Mouse (Mus musculus): ENCODE data around the gene Add3.

Add3 gene

DNA sequence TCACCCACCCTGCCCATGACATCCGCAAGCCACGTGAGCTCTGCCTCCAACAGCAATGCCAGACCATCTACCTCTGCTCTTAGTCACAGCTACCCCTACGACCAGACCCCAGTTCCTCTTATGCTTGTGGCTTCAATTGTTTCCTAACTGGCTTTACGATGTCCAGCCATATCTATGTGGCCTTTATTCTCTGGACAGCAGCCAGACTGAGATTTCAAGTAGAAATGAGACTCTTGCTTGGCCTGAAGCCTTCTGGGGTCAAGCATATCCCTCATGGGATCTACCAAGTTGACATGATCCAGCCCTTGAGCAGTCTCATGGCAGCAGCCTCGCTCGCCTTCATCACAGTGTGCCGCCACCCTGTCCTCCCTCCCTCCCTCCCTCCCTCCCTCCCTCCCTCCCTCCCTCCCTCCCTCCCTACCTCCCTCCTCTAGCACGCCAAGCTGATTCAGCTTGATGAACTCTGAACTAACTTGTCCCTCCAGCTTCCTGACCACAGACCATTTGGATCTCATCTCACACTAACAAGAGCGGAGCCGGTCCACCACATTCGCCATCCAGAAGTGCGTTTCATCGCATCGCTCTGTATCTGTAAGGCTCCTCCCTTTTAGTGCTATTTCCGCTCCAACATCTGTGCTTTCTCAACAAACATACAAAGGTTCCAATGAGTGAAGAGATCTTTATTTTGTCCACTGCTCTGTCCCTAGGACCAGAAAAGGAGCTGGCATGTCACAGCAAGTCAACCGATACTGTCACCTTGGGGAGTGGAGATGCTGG is 9.7 kb upstream of the Add3 start:
- no peak for DNase-seq (ENCODE audit: low spot score)

DNA sequence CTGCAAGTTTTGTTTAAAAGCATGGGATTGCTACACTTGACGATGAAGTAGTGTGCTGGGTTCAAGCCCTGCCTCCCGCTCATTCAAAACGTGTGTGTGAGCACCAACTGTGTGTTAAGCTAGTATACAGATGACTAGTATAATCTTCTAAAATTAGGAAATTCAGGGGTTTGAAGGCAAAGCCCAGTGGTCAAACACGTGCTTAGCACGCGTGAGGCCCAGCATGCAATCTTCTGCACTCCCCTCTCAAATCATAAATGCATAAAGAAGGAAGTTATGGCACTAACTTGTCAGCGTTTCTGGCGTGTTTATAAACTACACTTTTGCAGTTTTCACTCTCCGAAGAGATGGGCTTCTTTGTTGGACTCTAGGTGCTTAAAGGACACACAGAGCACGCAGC is 7.8 kb upstream of the Add3 start:
- DNase-seq (ENCODE audit: low spot score): no peak

DNA sequence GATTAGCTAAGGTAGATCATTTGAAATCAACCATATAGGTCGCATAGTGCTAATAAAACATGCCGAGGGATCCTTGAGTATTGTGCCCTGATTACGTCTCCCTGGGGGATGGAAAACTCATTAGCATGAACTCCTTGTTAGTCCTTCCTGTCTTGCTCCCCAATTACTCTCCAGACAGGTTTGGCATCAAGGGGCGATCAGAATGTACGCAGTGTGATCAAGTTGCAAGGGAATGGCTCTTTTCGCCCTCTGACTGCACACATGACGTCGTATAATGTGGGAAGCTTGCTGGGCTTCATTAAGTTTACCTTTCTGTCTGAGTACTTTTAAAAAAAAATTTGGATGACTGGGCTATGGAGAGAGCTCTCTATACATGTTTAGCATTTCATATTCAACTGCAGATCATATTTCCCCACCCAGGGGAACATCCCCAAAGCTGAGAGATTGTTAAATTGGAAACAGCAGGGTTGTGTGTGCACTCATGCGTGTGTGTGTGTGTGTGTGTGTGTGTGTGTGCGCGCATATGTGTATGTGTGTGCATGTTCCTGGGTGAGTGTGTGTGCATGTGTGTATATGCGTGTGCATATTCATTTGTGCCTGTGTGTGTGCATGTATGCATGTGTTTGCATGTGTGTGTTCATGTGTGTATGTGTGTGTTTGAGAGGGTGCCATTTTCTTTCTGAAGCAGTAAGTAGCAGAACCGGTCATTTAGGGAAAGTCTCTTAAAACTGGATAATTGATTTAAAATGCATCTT is 3.7 kb upstream of the Add3 start:
- DNase-seq (ENCODE audit: low spot score): no peak

DNA sequence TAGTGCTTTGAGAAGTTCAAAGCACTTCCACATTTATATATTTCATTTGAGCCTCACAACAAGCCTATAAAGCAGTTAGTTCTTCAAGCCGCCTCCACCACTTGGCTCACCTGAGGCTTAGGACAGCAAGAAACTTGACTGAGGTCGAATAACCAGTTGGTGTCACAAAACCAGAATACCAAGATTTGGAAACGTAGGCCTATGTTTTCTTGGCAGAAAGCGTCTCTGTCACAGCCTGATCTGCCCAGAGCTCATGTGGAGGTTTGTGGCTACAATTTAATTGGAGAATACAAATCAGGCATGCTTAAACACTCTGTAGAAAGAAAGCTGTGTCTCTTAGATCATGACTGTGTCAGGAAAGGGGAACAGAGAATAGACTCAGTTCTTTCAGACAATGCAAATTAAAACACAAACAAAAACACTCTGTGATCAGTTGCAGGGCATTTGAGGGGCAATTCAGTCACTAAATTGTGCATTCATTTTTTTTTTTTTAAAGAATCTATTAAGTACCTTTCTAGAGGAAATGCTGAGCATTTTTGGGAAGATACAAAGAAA is 3.0 kb upstream of the Add3 start:
- DNase-seq (ENCODE audit: low spot score): no peak

DNA sequence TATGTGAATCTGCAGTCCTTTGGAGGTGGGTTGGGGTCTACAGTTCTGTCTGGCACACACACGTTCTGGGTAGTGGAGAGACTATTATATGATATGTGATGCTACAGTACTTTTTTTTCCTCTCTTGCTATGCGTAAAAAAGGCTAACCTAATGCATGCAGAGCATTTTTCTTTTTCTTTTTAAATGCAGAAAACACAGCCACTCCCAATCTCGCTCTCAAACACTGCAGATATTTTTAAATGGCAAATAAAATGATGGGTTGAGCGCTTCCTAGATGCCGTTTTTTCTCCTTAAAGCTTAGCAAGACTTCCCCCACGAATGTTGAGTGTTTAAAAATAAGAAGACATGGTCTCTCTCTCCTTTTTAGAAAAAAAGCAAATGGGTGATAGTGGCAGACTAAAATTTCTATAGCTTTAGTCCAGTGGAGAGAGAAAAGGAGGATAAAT is 584 bp downstream of the Add3 start:
- no peak for DNase-seq (ENCODE audit: low spot score)

DNA sequence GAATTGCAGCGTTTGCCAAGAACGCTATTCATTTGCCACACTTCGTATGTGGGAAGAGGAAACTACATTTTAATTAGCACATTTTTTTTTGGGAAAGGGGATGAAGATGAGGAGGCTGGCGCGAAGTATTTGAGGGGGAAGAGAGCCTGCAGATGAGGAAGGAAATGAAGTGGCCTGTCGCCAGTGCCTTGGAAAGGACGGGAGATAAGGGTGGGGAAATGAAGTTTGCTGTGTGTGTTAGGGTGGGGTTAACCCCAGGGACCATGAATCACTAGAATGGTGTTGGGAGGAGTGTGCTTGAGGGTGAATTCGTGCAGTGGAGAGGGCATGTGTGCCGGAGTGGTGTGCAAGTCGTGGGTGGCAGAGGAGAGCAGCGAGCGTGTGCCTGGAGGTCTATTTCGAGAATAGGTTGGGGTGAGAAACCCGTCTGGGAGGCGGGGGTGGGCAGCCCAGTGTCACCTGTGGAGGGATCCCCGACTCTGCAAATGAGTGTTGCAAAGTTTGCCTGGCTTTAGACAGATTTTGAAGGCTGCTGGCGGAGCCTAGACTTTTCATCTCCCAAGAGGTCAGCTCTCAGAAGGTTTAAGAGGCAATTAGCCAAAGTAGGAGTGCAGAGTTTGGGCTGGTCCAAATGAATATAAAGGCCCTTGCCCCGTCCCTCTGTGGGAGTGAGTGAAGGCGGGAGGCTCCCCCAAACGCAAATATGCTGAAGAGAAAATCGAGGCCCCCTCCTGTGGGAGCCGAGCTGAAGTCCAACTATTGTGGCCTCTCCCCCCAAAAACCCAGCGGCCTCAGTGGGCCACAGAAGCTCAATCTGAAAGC is 1.2 kb downstream of the Add3 start:
- DNase-seq (ENCODE audit: low spot score): peak; percentile 65

DNA sequence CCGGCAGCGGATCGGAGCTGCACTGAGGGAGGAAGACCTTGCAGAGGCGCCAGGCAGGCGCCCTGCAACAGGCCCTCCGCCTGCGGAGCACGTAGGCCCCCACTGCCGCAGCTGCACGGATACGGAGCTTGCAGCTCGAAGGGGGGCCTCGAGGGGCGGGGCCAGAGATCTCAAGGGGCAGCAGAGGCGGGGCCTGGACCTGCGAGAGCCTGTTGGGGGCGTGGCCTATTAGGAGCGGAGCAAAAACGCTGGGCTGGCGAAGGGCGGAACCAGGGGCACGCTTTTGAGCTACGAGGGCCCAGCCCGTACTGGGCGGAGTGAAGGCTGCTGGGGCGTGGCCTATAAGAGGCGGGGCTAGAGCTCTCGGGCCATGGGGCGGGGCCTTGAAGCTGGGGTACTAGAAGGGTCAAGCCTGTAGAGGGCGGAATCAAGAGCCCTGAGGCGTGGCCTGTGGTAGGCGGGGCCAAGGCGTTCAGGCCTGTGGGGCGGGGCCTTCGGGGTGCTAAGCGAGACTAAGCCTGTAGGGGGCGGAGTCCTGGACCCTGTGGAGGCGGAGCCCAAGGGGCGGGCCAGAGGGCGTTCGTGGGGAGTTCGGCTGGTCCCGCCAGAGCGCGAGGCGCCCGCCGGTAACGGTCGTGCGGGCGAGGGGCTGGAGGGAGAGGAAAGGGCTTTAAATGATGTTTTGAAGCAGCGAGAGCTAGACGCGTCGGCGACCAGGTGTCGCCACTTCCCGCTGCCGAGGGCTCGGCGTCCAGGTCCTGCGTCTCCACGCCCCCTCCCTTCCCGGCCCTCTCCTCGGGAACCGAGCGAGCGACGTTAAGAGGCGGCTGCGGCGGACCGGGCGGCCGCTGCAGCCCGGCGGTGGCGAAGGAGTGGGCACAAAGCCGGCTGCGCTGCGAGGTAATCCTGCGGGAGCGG is 2.2 kb downstream of the Add3 start:
- peak; percentile 100 for DNase-seq (ENCODE audit: low spot score)

DNA sequence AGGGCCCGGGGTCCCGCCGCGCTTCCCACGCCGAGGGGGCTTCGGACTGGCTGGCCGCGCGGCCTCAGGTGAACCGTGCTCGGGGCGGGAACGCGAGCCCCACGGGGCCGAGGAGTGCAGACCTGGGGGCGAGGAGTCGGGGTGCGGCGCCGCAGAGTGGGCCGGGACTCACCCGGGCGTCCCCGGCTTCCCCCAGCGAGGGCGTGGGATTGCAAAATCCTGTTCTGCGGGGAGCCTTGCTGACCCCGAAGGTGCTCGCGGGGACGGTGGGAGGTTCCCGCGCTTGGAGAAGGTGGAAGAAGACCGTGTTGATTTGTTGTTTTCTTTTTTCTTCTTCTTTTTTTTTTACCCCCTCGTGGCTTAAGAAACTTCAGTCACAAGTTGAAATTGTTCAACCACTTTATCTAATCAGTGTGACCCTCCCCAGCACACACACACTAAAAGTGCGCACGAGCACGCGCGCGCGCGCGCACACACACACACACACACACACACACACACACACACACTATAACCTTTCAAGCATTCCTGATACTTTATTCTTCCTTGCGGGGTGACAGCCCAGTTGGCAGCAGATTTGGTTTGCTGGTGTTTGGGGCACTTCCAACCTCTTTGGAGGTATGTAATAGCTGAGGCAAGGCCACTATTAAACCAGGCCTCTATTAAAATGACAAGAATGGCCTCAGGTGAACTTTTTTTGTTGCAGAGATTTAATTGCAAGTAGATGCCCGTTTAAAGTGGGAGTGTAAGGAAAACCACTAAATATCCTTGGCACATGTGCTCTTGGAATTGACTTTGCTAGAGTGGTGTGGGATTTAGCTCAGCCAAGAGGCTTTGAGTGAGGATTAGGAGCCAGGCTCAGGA is 3.1 kb downstream of the Add3 start:
- peak; percentile 18 for DNase-seq (ENCODE audit: low spot score)

DNA sequence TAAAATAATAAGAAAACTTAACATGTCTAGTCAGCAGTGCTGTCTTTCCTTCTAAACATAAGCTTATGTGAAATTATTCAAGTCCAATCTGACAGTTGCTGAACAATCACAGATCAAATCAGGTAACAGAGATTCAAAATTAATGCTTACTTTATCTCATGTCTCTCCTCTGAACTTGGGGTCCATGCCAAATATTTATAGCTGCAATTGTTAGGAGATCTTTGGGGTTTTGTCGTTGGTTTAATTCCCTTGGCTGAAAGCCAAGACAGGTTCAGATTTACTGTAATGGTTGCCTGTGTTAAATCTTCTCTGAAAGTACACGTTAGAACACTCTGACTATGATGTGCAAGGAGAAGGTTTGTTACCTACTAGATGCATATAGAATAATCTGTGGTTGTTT is 4.8 kb downstream of the Add3 start:
- no peak for DNase-seq (ENCODE audit: low spot score)

DNA sequence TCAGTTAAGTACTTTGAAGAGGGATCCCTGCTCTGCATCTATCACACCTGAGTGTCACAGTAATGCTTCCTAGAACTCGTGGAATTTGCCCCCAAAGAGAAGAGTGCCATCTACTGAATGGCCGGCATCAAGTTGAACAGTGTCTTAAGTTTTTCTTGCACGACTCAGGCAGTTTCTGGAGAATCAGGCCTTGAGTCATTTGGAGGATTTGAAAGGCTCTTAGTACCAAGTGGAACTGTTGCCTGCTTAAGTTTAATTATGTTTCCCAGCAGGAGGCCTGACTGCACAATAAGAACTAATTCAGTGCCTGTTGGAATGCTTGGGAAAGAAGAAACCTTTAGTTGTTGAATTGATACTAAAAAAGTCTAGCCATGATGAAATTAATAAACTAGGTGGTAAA is 9.1 kb downstream of the Add3 start:
- no peak for DNase-seq (ENCODE audit: low spot score)

DNA sequence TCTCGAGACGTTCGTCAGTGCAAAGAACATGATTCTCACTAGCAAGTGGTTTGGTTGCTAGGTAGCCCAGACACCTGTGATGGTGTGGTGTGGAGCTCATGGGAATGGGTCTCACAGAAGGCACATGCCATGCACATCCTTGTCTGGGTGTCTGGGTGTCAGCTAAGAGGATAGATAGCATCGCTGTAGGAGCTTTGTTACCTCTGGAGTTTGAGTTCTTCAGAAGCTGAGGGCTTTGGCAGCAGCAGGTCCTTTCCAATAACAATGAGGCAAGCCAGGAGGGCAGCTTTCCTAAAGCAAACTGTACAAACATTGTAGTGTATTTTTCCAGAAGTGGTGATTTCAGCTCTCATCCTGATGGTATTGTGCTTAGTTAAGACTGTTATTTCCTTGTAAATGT is 12.2 kb downstream of the Add3 start:
- DNase-seq (ENCODE audit: low spot score): peak; percentile 25

DNA sequence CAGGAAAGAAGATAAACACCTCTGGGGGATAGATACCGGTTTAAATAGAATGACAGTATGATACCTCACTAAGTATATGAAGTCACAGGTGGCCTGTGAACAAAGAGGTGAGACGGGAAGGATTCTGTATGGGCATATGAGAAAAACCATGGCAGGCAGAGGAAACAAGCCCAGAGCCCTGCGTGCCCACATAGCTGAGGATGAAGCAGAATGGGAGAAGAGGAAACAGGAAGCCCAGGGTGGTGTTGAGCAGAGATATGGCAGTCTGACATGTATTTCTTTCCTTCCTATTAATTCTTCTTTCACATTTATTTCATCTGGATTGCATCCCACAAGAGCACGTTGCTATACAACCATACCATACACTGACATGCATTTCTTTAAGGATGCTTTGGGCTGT is 12.9 kb downstream of the Add3 start:
- no peak for DNase-seq (ENCODE audit: low spot score)

DNA sequence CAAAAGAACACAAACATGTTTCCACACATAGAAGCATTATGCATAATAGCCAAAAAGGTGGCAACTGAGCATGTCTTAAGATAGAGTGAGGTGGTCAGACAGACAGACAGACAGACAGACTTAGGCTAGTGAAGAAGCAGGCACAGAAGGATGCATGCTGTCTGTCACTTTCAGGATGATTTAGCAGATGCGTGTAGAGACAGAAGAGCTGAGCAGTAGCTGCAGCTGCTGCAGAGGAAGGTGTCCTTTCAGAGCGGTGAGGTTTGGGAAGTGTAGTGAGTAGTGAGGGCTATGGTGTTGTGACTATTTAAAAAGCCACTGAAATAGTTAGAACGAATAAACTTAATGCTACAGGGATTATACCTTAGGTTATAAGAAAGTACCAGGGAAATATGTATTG is 13.9 kb downstream of the Add3 start:
- DNase-seq (ENCODE audit: low spot score): no peak

DNA sequence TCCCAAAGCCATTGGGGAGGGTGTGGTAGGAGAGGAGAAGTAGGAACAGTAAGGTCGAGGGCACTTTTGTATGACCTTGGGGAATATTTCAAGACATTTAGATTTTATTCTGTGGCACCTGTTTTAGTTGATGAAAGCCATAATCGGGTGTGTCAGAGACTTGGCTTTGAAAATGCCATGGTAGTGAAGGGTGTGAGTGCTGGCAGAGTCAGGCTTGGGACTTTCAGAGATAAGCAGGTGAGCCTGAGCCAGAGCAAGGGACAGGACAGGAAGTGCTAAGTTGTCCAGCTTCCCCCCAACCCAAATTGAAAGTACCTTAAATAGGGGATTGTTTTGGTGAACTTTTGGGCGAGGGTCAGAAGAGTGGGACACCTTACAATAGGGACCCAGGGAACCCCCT is 16.1 kb downstream of the Add3 start:
- no peak for DNase-seq (ENCODE audit: low spot score)

DNA sequence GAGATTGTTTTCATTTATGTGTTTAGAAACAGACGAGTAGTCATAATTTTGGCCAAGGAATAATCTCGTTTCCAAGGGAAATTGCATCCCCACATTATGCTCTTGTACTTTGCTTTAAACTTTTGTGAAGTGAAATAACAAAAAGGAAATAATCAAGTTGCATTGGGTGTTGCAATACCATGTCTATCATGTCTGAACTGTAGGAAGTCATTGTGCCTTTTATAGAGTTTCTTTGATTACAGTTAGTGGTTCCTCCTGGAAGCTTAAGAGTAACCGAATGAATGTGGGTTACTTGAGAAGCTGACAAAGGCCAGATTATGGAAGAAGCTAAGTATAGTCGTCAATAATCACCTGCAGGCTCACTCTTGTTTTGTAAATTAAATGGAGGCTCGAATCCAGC is 16.9 kb downstream of the Add3 start:
- DNase-seq (ENCODE audit: low spot score): no peak

DNA sequence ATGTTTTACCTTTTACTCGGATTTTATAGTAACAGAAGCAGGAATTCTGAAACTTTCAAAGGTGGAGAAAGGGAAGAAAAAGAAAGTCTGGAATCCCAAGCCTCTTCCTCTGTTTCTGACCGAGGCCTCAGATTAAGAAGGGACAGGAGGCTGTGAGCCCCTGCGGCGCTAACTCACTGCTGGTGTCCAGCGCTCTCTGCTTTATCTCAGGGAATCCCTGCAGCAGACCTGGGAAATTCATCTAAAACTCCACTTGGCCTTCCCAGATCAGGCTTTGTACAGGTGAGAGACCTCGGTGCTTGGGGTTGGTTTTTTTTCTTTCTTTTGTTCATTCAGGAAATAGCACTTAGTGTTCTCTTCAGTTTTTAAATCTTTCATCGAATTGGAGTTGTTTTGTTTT is 19.1 kb downstream of the Add3 start:
- no peak for DNase-seq (ENCODE audit: low spot score)

DNA sequence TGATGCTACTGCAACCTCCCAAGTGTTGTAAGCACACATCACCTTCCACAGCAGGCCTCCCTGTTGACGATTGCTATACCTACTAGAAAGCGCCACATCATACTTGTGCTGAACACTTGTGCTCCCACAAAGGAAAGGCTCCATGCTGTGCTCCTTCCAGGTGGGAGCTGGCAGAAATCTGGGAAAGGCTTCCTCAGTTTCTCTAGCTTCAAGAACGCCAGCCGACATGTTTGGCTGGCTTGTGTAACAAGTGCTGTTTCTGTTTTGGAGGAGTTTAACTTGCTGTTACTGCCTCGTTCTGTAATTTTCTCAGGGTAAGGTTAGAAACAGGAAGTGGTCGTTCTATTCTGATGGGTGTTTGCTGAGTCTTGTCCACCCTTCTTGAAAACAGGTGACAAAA is 22.7 kb downstream of the Add3 start:
- DNase-seq (ENCODE audit: low spot score): peak; percentile 39

DNA sequence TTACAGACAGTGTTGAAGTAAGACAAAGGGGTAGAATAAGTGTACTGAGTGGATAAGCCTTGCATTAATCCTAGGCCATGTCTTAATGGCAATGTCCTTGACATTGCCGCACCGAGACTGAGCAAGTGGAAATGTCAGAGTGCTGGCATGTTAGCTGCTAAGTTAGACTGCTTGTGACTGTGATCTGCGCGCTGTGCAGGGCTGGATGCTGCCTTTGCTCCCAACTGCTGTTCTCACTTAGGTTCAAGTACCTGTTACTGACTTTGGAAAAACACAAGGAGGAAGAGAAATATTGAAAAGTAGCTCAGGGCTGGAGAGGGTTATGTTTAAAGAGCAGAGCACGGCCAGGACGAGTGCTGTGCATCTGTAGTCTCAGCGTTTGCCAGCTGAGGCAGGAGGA is 24.4 kb downstream of the Add3 start:
- no peak for DNase-seq (ENCODE audit: low spot score)

DNA sequence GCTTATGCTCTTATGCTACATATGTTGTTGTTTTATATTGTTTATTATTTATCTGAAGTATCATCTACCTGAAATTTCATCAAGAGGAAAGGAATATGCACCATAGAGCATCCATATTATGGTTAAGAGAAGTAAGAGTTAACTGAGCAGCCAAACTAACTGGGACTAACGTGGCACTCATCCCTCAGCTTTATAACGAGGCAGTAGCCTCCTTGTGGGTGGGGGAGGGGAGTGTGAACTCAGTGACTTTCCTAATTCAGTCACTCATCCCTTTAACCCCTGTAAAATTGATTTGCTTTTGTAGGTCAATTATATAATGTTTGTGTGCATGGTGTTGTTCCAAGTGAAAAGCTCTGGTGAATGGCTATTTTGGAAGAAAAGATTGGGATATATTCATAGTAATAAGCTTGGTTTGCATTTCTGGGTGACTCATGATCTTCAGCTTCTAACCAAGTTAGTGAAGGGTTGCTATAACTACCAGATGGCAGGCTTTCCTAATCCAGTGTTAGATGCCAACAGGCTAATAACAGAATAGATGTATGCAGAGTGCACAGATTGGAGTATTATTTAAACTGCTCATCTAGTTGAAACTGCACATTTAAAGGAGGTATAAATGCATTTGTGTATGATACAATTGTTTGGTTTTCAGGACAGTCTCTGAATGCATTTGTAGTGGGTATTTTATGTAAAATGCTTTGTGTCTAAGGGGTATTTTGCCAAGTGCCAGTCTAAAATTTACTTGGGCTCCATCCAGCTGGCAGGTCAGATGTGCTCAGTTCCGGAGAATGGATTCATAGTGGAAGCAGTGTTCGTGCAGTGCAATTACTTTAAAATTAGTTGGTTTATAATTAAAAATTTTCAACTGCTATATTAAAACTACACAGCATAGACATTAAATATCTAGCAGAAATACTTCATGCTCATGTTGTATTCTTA is 25.3 kb downstream of the Add3 start:
- no peak for DNase-seq (ENCODE audit: low spot score)
